Comparison of ENCODE assay signal across 18 mouse cellular contexts in the genomic region with DNA sequence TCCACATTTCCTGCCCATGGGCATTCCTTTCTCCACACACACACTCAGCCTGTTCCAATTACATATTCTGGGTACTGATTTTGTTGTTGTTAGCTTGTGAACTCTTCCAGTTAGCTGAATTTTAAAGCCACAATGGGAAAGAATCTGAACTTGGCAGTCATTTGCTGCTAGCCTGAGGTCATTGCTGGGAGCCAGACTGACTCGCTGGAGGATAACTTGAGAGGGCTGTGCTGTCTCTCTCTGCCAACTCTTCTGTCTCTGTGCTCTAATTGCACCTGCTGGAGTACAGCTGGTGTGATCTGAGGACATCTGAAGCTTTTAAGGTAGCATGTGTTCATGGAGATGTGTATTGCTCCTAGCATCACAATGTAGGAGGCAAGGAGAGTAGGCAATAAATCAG.
DNase-seq lines count a peak whose midpoint lies in the region; ATAC-seq lines count a peak whose summit lies in the region.
"Had no signal": no experiment of that assay in that cellular context is flagged by ENCODE, and none has a peak within 500 bp of the region (broad histone marks: within the 10 kb centered on the region; RNA-seq: fewer than 3 reads in every experiment).

No protein-coding gene starts in this region.

- H3K4me1 ChIP-seq in forebrain, embryonic 13.5 days: peaks cover 20% of the 10 kb centered on the region
- peaks cover 4% of the 10 kb centered on the region; the same call in 1 of the 2 replicates for H3K4me1 ChIP-seq in forebrain, embryonic 12.5 days
- no peaks in the 10 kb centered on the region for H3K4me1 ChIP-seq in kidney, embryonic 14.5 days (ENCODE audit: control insufficient read depth, insufficient read depth, low read length)
- H3K4me1 ChIP-seq in forebrain, embryonic 16.5 days (replicated peaks; ENCODE audit: control insufficient read depth, insufficient read depth, low read length): peaks cover 5% of the 10 kb centered on the region

- H3K4me2 ChIP-seq in forebrain, embryonic 13.5 days: no peak overlapping the region
- H3K4me2 ChIP-seq in forebrain, embryonic 12.5 days: no peak overlapping the region
- no peak overlapping the region for H3K4me2 ChIP-seq in kidney, embryonic 14.5 days (replicated peaks; ENCODE audit: low read depth, low read length)
- no peak overlapping the region for H3K4me2 ChIP-seq in forebrain, embryonic 16.5 days (ENCODE audit: low read length)

- peak; percentile 3 for DNase-seq in kidney, postnatal 14 days
- DNase-seq in Muller cell, postnatal 12 days (ENCODE audit: inconsistent ontology term): peak; percentile 96
- DNase-seq in right cerebral cortex, postnatal 14 days: no peak
- no peak for DNase-seq in B cell, adult 2 months
- DNase-seq: adrenal gland, postnatal 36 days; cerebellum, postnatal 25 days; kidney, adult 18-20 months; kidney, postnatal 25 days; lung, adult 2 months; lung, postnatal 4 days; thymus, postnatal 14 days had no signal

- H3K4me3 ChIP-seq in forebrain, embryonic 13.5 days: no peak overlapping the region
- no peak overlapping the region for H3K4me3 ChIP-seq in forebrain, embryonic 12.5 days (replicated peaks)
- no peak overlapping the region for H3K4me3 ChIP-seq in kidney, embryonic 14.5 days (ENCODE audit: low read length)
- no peak overlapping the region for H3K4me3 ChIP-seq in forebrain, embryonic 16.5 days (replicated peaks; ENCODE audit: low read length)
- H3K4me3 ChIP-seq: erythroblast, embryonic 14.5 days; midbrain, embryonic 10.5 days had no signal

- no peaks in the 10 kb centered on the region for H3K9me3 ChIP-seq in forebrain, embryonic 13.5 days (replicated peaks)
- H3K9me3 ChIP-seq in forebrain, embryonic 12.5 days: no peaks in the 10 kb centered on the region
- no peaks in the 10 kb centered on the region for H3K9me3 ChIP-seq in kidney, embryonic 14.5 days (ENCODE audit: control insufficient read depth, low read length)
- no peaks in the 10 kb centered on the region for H3K9me3 ChIP-seq in forebrain, embryonic 16.5 days (ENCODE audit: control insufficient read depth, low read length)
- H3K9me3 ChIP-seq: midbrain, embryonic 10.5 days had no signal

- no peaks in the 10 kb centered on the region for H3K36me3 ChIP-seq in forebrain, embryonic 13.5 days (ENCODE audit: poor library complexity, severe bottlenecking)
- no peaks in the 10 kb centered on the region for H3K36me3 ChIP-seq in forebrain, embryonic 12.5 days (replicated peaks)
- H3K36me3 ChIP-seq in kidney, embryonic 14.5 days (ENCODE audit: control insufficient read depth, insufficient read depth, low read length): no peaks in the 10 kb centered on the region
- H3K36me3 ChIP-seq in forebrain, embryonic 16.5 days (ENCODE audit: control insufficient read depth, insufficient read depth): no peaks in the 10 kb centered on the region
- H3K36me3 ChIP-seq: midbrain, embryonic 10.5 days had no signal

- no peak overlapping the region for H3K27ac ChIP-seq in forebrain, embryonic 13.5 days
- no peak overlapping the region for H3K27ac ChIP-seq in forebrain, embryonic 12.5 days
- no peak overlapping the region for H3K27ac ChIP-seq in kidney, embryonic 14.5 days (ENCODE audit: low read depth, low read length)
- no peak overlapping the region for H3K27ac ChIP-seq in forebrain, embryonic 16.5 days (ENCODE audit: low read length)
- H3K27ac ChIP-seq: midbrain, embryonic 10.5 days; stomach, postnatal 0 days had no signal

- H3K27me3 ChIP-seq in forebrain, embryonic 13.5 days: 0 out of 2 replicates have a peak, but pooled peaks cover 4% of the 10 kb centered on the region
- H3K27me3 ChIP-seq in forebrain, embryonic 12.5 days: peaks cover 23% of the 10 kb centered on the region
- no peaks in the 10 kb centered on the region for H3K27me3 ChIP-seq in kidney, embryonic 14.5 days (ENCODE audit: control insufficient read depth, insufficient read depth, low read length)
- no peaks in the 10 kb centered on the region for H3K27me3 ChIP-seq in forebrain, embryonic 16.5 days (replicated peaks; ENCODE audit: control insufficient read depth, insufficient read depth, low read length)

- 39% methylated on average over 1 of the region's 1 CpGs for WGBS in forebrain, embryonic 13.5 days
- 60% methylated on average over 1 of the region's 1 CpGs for WGBS in forebrain, embryonic 12.5 days
- WGBS in kidney, embryonic 14.5 days: 28% methylated on average over 1 of the region's 1 CpGs
- WGBS in forebrain, embryonic 16.5 days: 13% methylated on average over 1 of the region's 1 CpGs

- peak; percentile 51; the same call in 1 of the 2 replicates for ATAC-seq in forebrain, embryonic 13.5 days
- no peak for ATAC-seq in forebrain, embryonic 12.5 days (ENCODE audit: low FRiP score)
- no peak for ATAC-seq in kidney, embryonic 14.5 days (ENCODE audit: low FRiP score, low TSS enrichment)
- ATAC-seq in forebrain, embryonic 16.5 days: peak; percentile 55

- H3K9ac ChIP-seq in forebrain, embryonic 13.5 days: no peak overlapping the region
- H3K9ac ChIP-seq in forebrain, embryonic 12.5 days: no peak overlapping the region
- no peak overlapping the region for H3K9ac ChIP-seq in kidney, embryonic 14.5 days (ENCODE audit: low read depth, low read length)
- no peak overlapping the region for H3K9ac ChIP-seq in forebrain, embryonic 16.5 days (replicated peaks; ENCODE audit: low read depth, low read length)

Comparison
In these comparisons a context has a peak if more than half of its experiments do, and no peak if none do; other contexts are left out.
1. ATAC-seq: peak in forebrain, embryonic 13.5 days (single experiment) and forebrain, embryonic 16.5 days (single experiment); none in forebrain, embryonic 12.5 days (single experiment) and kidney, embryonic 14.5 days (single experiment).
2. DNase-seq: peak in kidney, postnatal 14 days (single experiment) and Muller cell, postnatal 12 days (single experiment); none in right cerebral cortex, postnatal 14 days (single experiment) and B cell, adult 2 months (0 of 2).